Mouse (Mus musculus) liver, embryonic 15.5 days (tissue): ENCODE data around the gene Gm13278. TPM values are rescaled to one million over a fixed set of nuclear protein-coding genes. Genes with fewer than 3 reads are reported as not detected.
"Not testable (repeated sequence)": the region's sequence is repeated elsewhere in the genome, so short reads cannot be mapped to it uniquely, and the experiment has no call there.

Experiments
- ATAC-seq: fragments of 200-750 bp; cut with Nextera tagmentation; 2 replicates; pipeline ENCODE4 v1.8.0; 2017; ENCODE audit warnings: moderate number of reproducible peaks, mild to moderate bottlenecking, moderate library complexity; ENCODE audit not compliant: insufficient read depth
- H3K27ac ChIP-seq: fragments of 300-500 bp; sonication (generic); replicated peaks from 2 replicates; pipeline ENCODE4 v1.5.1; 2015; ENCODE audit warnings: mild to moderate bottlenecking, inconsistent platforms
- H3K27me3 ChIP-seq: fragments of 300-500 bp; sonication (generic); 2 replicates; pipeline ENCODE4 v1.6.1; 2015; ENCODE audit warnings: mild to moderate bottlenecking, inconsistent platforms
- H3K36me3 ChIP-seq: fragments of 300-500 bp; sonication (generic); replicated peaks from 2 replicates; pipeline ENCODE4 v1.6.1; 2015; ENCODE audit warnings: moderate library complexity, mild to moderate bottlenecking, inconsistent platforms
- H3K4me1 ChIP-seq: fragments of 300-500 bp; sonication (generic); replicated peaks from 2 replicates; pipeline ENCODE4 v1.6.1; 2015; ENCODE audit warnings: inconsistent platforms
- H3K4me2 ChIP-seq: fragments of 300-500 bp; sonication (generic); 2 replicates; pipeline ENCODE4 v1.6.1; 2015; ENCODE audit warnings: moderate library complexity, mild to moderate bottlenecking, inconsistent platforms
- H3K4me3 ChIP-seq: fragments of 300-500 bp; sonication (generic); replicated peaks from 2 replicates; pipeline ENCODE4 v1.5.1; 2015; ENCODE audit warnings: mild to moderate bottlenecking, inconsistent platforms
- H3K9ac ChIP-seq: fragments of 300-500 bp; sonication (generic); 2 replicates; pipeline ENCODE4 v1.6.1; 2015; ENCODE audit warnings: moderate library complexity, mild to moderate bottlenecking, inconsistent platforms
- H3K9me3 ChIP-seq: fragments of 300-500 bp; sonication (generic); replicated peaks from 2 replicates; pipeline ENCODE4 v1.6.1; 2016; ENCODE audit warnings: inconsistent platforms
- WGBS: fragments of 180-500 bp; shearing (Covaris S2); methylation state at CpG from one replicate; pipeline ENCODE4 v1.1.7; 2015; ENCODE audit warnings: mixed read lengths; ENCODE audit not compliant: insufficient replicate concordance; 5-methylcytosine and 5-hydroxymethylcytosine counted together
- polyA plus RNA-seq: library from polyadenylated mRNA; unstranded; fragments of >200 nt; fragmentation: Nextera tagmentation; extraction: Ambion mirVana; gene quantifications from 2 replicates; pipeline ENCODE4 v1.2.1, GENCODE M21; 2015

The Gm13278 gene
- polyA plus RNA-seq: not detected in 2 replicates

DNA sequence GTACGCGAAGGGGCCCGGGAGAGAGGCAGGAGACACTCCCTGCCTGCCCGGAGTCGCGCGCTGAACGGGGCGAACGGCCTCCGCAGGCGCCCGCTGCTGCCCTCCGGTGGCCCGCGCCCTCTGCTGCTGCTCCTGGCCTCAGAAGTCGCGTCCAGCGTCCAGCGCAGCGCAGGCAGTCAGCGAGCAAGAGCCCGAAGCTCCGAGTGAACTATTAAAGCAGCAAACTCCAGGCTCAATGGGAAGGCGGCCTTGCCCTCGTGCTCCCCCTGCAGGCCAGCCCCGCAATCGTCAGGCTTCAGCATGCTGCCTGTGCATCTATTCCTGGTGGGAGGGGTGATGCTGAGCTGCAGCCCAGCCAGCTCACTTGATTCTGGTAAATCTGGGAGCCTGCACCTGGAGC lies at the start of gene Gm13278:
Gene Gm13278, plus strand, starts transcription at position 301 of the 400 bp plus-strand sequence.
- no CpG with 5 or more reads among the region's 28 CpGs for WGBS

DNA sequence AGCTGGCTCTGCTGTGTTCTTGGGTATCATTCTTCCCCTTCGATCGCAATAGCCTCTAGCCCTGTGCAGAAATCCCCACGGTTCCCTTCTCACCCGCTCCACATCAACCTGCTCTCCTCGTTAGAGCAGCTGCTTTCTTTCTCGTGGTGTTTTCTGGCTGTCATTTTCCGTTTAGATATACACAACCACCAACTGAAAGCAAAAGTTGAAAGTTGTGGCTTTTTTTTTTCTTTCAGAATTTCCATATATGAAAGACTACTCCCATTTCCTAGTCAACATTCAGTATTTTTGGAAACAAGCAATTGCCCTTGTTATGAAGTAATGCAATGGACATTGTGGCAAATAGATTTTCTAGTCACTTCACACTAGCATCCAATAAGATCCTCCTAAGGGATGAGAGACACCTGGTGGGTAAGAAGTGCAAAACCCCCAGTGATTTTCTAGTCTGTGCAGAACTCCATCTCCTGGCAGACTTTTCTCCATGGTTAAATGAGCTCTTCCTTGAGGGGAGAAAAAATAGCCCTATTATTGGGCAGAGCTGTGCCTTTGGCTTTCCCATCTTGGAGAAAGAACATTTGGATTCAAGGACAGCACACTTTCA lies 48.5 kb upstream of the Gm13278 start:
- H3K27ac ChIP-seq: no peak overlapping the region
- no peak overlapping the region for H3K4me2 ChIP-seq
- WGBS: 45% methylated on average over 7 of the region's 7 CpGs
- no peak overlapping the region for H3K9ac ChIP-seq
- no peaks in the 10 kb centered on the region for H3K36me3 ChIP-seq
- no peaks in the 10 kb centered on the region for H3K9me3 ChIP-seq
- H3K27me3 ChIP-seq: peaks cover 3% of the 10 kb centered on the region; the same call in 1 of the 2 replicates
- no peaks in the 10 kb centered on the region for H3K4me1 ChIP-seq
- H3K4me3 ChIP-seq: no peak overlapping the region
- no peak for ATAC-seq

More for the DNA sequence above, at the start of gene Gm13278:
- H3K27me3 ChIP-seq, ATAC-seq, H3K4me3 ChIP-seq, H3K27ac ChIP-seq, H3K9me3 ChIP-seq, H3K4me2 ChIP-seq, H3K4me1 ChIP-seq, H3K9ac ChIP-seq, H3K36me3 ChIP-seq: not testable (repeated sequence)

DNA sequence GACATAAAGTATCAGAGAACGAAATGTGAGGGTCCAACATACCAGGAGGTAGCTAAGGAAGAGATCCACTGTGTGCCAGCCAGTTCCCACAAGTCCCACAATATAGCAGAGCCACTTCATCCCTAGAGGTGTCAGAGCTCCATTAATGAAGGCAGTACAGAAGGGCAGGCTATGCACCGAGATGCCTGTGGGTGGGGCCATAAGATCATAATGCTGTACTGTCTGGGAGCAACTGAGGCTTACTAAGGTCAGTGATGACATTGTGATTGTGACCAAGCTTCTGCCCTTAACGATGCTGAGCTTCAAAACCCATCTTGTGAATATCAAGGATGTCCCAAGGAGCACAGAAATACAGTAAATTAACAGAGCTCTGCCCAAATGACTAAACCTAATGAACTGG lies 47.1 kb upstream of the Gm13278 start:
- Histone ChIP-seq H3K27me3 (peaks cover 3% of the 10 kb centered on the region; the same call in 1 of the 2 replicates), H3K9ac (no peak overlapping the region), H3K4me2 (no peak overlapping the region), H3K9me3 (no peaks in the 10 kb centered on the region), H3K27ac (no peak overlapping the region), H3K4me3 (no peak overlapping the region), H3K36me3 (no peaks in the 10 kb centered on the region), H3K4me1 (no peaks in the 10 kb centered on the region)
- no peak for ATAC-seq
- 37% methylated on average over 3 of the region's 3 CpGs for WGBS

DNA sequence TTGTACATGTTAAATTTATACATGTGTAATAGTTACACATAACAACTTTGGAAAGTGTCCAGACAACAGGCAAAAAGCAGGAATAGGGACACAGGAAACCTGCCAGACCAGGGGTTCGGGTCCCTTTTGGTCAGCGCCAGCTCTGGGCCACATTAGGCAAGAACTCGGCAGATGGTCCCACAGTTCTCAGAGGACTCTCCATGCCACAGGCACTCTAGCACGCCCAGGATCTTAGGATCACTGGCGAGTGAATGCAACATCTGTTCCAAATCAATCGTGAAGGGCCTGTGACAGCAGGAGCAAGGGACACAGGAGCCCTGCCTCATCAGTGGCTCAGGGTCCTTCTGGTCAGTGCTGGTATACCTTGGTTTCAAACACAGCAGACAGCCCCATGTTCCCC lies 41.4 kb upstream of the Gm13278 start:
- Histone ChIP-seq H3K4me2 (no peak overlapping the region), H3K27ac (no peak overlapping the region), H3K4me1 (no peaks in the 10 kb centered on the region), H3K36me3 (no peaks in the 10 kb centered on the region), H3K9me3 (no peaks in the 10 kb centered on the region), H3K9ac (no peak overlapping the region), H3K27me3 (no peaks in the 10 kb centered on the region), H3K4me3 (no peak overlapping the region)
- no peak for ATAC-seq
- WGBS: 52% methylated on average over 6 of the region's 6 CpGs

DNA sequence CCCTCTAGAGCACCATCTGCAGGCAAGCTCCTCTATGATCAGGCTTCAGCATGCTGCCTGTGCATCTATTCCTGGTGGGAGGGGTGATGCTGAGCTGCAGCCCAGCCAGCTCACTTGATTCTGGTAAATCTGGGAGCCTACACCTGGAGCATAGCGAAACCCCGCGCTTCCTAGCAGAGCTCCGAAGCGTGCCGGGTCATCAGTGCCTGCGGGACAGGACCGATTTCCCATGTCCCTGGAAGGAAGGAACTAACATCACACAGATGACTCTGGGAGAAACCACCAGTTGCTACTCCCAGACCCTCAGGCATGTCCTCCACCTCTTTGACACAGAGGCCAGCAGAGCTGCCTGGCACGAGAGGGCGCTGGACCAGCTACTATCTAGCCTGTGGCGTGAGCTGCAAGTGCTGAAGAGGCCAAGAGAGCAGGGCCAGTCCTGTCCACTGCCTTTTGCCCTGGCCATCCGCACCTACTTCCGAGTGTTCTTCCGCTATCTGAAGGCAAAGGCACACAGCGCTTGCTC lies 36.5 kb upstream of the Gm13278 start, which contains the start of gene Gm13271:
Gene Gm13271, plus strand, starts transcription at position 51 of the 523 bp plus-strand sequence.
- not testable (repeated sequence) for H3K4me1 ChIP-seq, H3K27me3 ChIP-seq, H3K9ac ChIP-seq, H3K9me3 ChIP-seq, H3K36me3 ChIP-seq, H3K27ac ChIP-seq, H3K4me2 ChIP-seq, ATAC-seq, H3K4me3 ChIP-seq
- 75% methylated on average over 15 of the region's 15 CpGs for WGBS

DNA sequence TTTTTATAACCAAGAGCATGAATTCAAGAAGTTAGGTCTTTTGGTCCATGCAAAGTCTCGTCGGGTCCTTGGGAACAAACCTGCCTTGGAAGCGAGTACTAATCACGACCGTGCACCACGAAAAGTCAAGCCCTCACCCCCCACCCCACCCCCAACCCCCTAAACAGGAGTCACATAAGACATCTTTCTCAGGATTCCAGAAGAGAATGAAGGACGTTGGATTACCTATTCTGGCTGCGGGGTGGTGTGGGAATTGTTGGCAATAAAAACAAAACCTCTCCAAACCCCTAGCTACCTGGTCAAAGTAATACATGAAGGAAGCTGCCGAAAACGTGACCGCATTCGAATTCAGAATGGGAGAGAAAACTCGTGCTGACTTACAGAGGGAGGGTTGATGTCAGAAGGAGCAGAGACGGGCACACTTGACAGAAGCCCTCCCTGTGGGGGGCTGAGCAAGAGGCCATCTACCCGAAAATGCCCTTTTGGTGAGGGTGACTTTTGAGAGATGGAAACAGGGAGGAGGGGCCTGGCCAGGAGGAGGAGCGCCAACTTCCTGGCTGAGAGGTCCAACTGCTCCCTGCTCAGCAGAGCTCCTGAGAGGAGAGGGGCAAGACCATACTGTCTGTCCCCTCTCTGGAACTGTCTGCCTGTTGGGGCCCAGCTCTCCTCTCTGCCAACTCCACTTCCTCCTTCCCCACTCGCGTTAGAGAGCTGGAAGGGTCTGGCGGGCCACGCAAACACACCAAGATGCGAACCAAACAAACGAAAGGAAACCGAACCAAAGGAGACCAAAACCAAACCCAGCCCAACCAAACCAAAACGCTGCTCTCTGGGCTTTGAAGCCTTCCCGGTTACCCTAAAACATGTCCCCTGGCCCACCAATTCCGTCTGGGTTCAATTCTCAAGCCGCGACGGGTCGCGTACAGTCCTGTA lies 34.5 kb upstream of the Gm13278 start:
- Histone ChIP-seq H3K4me3 (peak overlapping the region; percentile 66), H3K4me2 (peak overlapping the region; percentile 85), H3K9ac (peak overlapping the region; percentile 57), H3K27ac (peak overlapping the region; percentile 86)
- not testable (repeated sequence) for ATAC-seq, H3K9me3 ChIP-seq, H3K36me3 ChIP-seq, H3K27me3 ChIP-seq, H3K4me1 ChIP-seq
- 9% methylated on average over 29 of the region's 31 CpGs for WGBS

DNA sequence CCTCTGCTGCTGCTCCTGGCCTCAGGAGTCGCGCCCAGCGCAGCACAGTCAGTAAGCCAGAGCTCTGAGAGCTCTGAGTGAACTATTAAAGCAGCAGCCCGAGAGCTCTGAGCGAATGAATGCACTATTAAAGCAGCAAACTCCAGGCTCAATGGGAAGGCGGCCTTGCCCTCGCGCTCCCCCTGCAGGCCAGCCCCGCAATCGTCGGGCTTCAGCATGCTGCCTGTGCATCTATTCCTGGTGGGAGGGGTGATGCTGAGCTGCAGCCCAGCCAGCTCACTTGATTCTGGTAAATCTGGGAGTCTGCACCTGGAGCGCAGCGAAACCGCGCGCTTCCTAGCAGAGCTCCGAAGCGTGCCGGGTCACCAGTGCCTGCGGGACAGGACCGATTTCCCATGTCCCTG lies 33.7 kb upstream of the Gm13278 start:
- under 1% methylated on average over 20 of the region's 21 CpGs for WGBS
- H3K4me3 ChIP-seq: peak overlapping the region; percentile 66
- H3K27me3 ChIP-seq, H3K36me3 ChIP-seq, H3K9me3 ChIP-seq, H3K4me1 ChIP-seq: not testable (repeated sequence)
- ATAC-seq: peak; percentile 100
- peak overlapping the region; percentile 85 for H3K4me2 ChIP-seq
- peak overlapping the region; percentile 57 for H3K9ac ChIP-seq
- H3K27ac ChIP-seq: peak overlapping the region; percentile 86

DNA sequence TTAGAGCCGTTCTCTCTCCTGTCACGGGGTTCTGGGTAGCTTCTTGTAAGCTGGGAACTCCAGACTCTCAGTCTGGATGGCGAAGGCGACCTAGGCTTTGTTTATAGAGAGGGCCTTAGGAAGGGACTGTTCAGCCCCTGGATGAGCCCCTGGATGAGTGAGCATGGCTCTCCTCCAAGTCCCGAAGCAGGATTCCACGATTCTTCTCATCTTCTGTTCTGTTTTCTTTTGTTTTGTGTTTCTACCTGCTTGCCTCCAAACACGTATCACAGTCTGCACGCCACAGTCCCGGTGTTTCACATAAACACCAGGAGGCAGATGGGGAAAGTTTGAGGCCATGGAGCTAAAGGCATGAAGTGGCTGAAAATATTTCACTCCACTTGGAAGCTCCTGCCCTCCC lies 32.6 kb upstream of the Gm13278 start:
- not testable (repeated sequence) for H3K27me3 ChIP-seq, H3K4me2 ChIP-seq, H3K9me3 ChIP-seq, H3K36me3 ChIP-seq, H3K4me3 ChIP-seq, H3K27ac ChIP-seq, H3K4me1 ChIP-seq, ATAC-seq, H3K9ac ChIP-seq
- WGBS: 68% methylated on average over 9 of the region's 9 CpGs

DNA sequence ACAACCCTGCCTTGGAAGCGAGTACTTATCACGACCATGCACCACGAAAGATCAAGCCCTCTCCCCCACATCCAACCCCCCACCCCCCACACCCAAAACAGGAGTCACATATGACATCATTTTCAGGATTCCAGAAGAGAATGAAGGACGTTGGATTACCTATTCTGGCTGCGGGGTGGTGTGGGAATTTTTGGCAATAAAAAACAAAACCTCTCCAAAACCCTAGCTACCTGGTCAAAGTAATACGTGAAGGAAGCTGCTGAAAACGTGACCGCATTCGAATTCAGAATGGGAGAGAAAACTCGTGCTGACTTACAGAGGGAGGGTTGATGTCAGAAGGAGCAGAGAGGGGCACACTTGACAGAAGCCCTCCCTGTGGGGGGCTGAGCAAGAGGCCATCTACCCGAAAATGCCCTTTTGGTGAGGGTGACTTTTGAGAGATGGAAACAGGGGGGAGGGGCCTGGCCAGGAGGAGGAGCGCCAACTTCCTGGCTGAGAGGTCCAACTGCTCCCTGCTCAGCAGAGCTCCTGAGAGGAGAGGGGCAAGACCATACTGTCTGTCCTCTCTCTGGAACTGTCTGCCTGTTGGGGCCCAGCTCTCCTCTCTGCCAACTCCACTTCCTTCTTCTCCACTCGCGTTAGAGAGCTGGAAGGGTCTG lies 31.6 kb upstream of the Gm13278 start, which contains the start of gene Gm13283:
Gene Gm13283, plus strand, starts transcription at position 510 of the 659 bp plus-strand sequence.
- 14% methylated on average over 10 of the region's 14 CpGs for WGBS
- H3K36me3 ChIP-seq, H3K9ac ChIP-seq, H3K4me1 ChIP-seq, H3K27ac ChIP-seq, H3K9me3 ChIP-seq, ATAC-seq, H3K27me3 ChIP-seq: not testable (repeated sequence)
- peak within 1 kb of the TSS; percentile 46 for H3K4me3 ChIP-seq
- peak within 1 kb of the TSS; percentile 67 for H3K4me2 ChIP-seq

DNA sequence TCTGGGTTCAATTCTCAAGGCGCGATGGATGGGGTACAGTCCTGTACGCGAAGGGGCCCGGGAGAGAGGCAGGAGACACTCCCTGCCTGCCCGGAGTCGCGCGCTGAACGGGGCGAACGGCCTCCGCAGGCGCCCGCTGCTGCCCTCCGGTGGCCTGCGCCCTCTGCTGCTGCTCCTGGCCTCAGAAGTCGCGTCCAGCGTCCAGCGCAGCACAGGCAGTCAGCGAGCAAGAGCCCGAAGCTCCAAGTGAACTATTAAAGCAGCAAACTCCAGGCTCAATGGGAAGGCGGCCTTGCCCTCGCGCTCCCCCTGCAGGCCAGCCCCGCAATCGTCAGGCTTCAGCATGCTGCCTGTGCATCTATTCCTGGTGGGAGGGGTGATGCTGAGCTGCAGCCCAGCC lies 30.9 kb upstream of the Gm13278 start:
- not testable (repeated sequence) for H3K27ac ChIP-seq, H3K36me3 ChIP-seq, H3K9me3 ChIP-seq, H3K27me3 ChIP-seq, H3K4me1 ChIP-seq, ATAC-seq, H3K9ac ChIP-seq
- Histone ChIP-seq H3K4me3 (peak overlapping the region; percentile 46), H3K4me2 (peak overlapping the region; percentile 67)
- WGBS: 0% methylated on average over 27 of the region's 28 CpGs

DNA sequence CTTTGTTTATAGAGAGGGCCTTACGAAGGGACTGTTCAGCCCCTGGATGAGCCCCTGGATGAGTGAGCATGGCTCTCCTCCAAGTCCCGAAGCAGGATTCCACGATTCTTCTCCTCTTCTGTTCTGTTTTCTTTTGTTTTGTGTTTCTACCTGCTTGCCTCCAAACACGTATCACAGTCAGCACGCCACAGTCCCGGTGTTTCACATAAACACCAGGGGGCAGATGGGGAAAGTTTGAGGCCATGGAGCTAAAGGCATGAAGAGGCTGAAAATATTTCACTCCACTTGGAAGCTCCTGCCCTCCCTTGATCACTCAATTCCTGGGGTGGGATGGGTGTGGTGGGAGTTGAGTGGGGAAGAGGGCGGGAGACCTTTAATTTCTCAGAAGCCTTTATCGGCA lies 29.6 kb upstream of the Gm13278 start:
- not testable (repeated sequence) for H3K27ac ChIP-seq, ATAC-seq, H3K9ac ChIP-seq, H3K4me1 ChIP-seq, H3K4me2 ChIP-seq, H3K4me3 ChIP-seq, H3K9me3 ChIP-seq, H3K36me3 ChIP-seq, H3K27me3 ChIP-seq
- 50% methylated on average over 6 of the region's 8 CpGs for WGBS
